ENCODE assay signal across 24 mouse cellular contexts in genomic region chr2:13718628-13719185, GRCm38 (mm10).
A peak's percentile ranks its signal among the peaks of the same experiment; 100 is the strongest.
DNase-seq lines count a peak whose midpoint lies in the region; ATAC-seq and TF ChIP-seq lines count a peak whose summit lies in the region.
"Had no signal": no experiment of that assay in that cellular context is flagged by ENCODE, and none has a peak within 500 bp of the region (broad histone marks: within the 10 kb centered on the region; RNA-seq: fewer than 3 reads in every experiment).

No protein-coding gene starts in this region.

- H3K36me3 ChIP-seq in midbrain, postnatal 0 days (ENCODE audit: insufficient read depth, low read length) = no peaks in the 10 kb centered on the region
- H3K36me3 ChIP-seq: forebrain, embryonic 10.5 days; heart, embryonic 12.5 days; hindbrain, embryonic 13.5 days; kidney, embryonic 15.5 days; neural tube, embryonic 13.5 days had no signal

- no peak overlapping the region for H3K4me2 ChIP-seq in midbrain, postnatal 0 days (ENCODE audit: low read depth, low read length, poor library complexity, severe bottlenecking)
- H3K4me2 ChIP-seq: heart, embryonic 12.5 days; hindbrain, embryonic 13.5 days; kidney, embryonic 15.5 days; liver, embryonic 11.5 days; neural tube, embryonic 13.5 days had no signal

- H3K4me1 ChIP-seq in midbrain, postnatal 0 days (ENCODE audit: insufficient read depth, low read length) = no peaks in the 10 kb centered on the region
- H3K4me1 ChIP-seq: forebrain, embryonic 10.5 days; heart, embryonic 12.5 days; hindbrain, embryonic 13.5 days; kidney, embryonic 15.5 days; neural tube, embryonic 13.5 days had no signal

- no peak overlapping the region for H3K4me3 ChIP-seq in midbrain, postnatal 0 days (ENCODE audit: low read depth, low read length)
- H3K4me3 ChIP-seq: forebrain, embryonic 10.5 days; gastrocnemius, adult 2 months; heart, embryonic 12.5 days; hindbrain, embryonic 13.5 days; kidney, embryonic 15.5 days; neural tube, embryonic 13.5 days had no signal

- peak; percentile 90 for DNase-seq in CD4-positive, CD25-positive, alpha-beta regulatory T cell, adult 2 months (ENCODE audit: low read depth, low spot score)
- peak; percentile 47 to 48 for DNase-seq in natural killer cell, adult 2 months (ENCODE audit: low spot score in 2 of 2)
- DNase-seq in thymus, postnatal 25 days = peak; percentile 33
- DNase-seq in midbrain, postnatal 0 days (ENCODE audit: low spot score) = no peak
- DNase-seq in urinary bladder, adult 2 months (ENCODE audit: low spot score) = no peak
- no peak for DNase-seq in heart, postnatal 4 days
- DNase-seq: adrenal gland, postnatal 25 days; cerebellum, adult 11-12 months; cerebellum, postnatal 25 days; gastrocnemius, adult 2 months; heart, postnatal 14 days; kidney, postnatal 4 days; lung, adult 18-20 months; lung, postnatal 14 days; right cerebral cortex, postnatal 14 days had no signal

- ATAC-seq in activated CD4-positive, CD25-positive, alpha-beta regulatory T cell, adult 4 months = peak; percentile 99
- ATAC-seq in midbrain, postnatal 0 days (ENCODE audit: low FRiP score) = no peak
- ATAC-seq: intestine, embryonic 16.5 days; Patski had no signal

- no peak for TF ChIP-seq CTCF in midbrain, postnatal 0 days (IDR thresholded peaks at IDR 0.05)

- H3K27me3 ChIP-seq in midbrain, postnatal 0 days (ENCODE audit: insufficient read depth, low read length) = no peaks in the 10 kb centered on the region
- H3K27me3 ChIP-seq: heart, embryonic 12.5 days; hindbrain, embryonic 13.5 days; kidney, embryonic 15.5 days; neural tube, embryonic 13.5 days; Patski had no signal

- WGBS in midbrain, postnatal 0 days = 84% methylated on average over 6 of the region's 6 CpGs

- no peaks in the 10 kb centered on the region for H3K9me3 ChIP-seq in midbrain, postnatal 0 days (ENCODE audit: low read length)
- H3K9me3 ChIP-seq: forebrain, embryonic 10.5 days; heart, embryonic 12.5 days; hindbrain, embryonic 13.5 days; kidney, embryonic 15.5 days; neural tube, embryonic 13.5 days had no signal

- H3K27ac ChIP-seq in midbrain, postnatal 0 days (ENCODE audit: low read depth, low read length) = no peak overlapping the region
- H3K27ac ChIP-seq: forebrain, embryonic 10.5 days; gastrocnemius, adult 2 months; hindbrain, embryonic 13.5 days; kidney, embryonic 15.5 days; neural tube, embryonic 13.5 days had no signal

- no peak overlapping the region for H3K9ac ChIP-seq in midbrain, postnatal 0 days (replicated peaks; ENCODE audit: low read length, poor library complexity, severe bottlenecking)
- H3K9ac ChIP-seq: heart, embryonic 12.5 days; hindbrain, embryonic 13.5 days; kidney, embryonic 15.5 days; neural tube, embryonic 13.5 days had no signal

Comparison
In these comparisons a context has a peak if more than half of its experiments do, and no peak if none do; other contexts are left out.
1. DNase-seq: peak in CD4-positive, CD25-positive, alpha-beta regulatory T cell, adult 2 months (single experiment), natural killer cell, adult 2 months (2 of 2) and thymus, postnatal 25 days (single experiment); none in midbrain, postnatal 0 days (single experiment), urinary bladder, adult 2 months (single experiment) and heart, postnatal 4 days (single experiment).